Mouse (Mus musculus): ENCODE measurements around the gene D430042O09Rik.

DNA sequence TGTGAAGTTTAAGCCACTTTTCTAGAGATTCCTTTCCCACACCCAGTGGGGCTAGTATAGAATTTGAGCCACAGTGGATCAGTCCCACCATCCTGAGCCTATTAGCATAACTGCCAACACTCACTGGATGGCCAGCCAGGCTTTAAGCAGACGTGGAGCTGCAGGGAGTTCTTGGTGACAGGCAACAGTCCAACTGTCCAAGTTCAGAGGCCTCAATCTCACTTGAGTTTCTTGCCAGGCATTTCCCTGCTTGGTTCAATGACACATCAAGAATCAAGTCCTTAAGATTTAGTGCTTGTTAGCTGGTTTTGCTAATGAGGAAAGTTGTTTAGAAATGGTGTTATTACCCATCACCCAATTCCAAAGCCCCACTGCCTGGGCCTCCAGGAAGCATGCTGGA, 137.9 kb downstream of the D430042O09Rik start:
- TF ChIP-seq GATA1 (IDR thresholded peaks at IDR 0.05; ENCODE audit: borderline replicate concordance, low read length) = no peak
- no peak for TF ChIP-seq FLI1 (IDR thresholded peaks at IDR 0.05; ENCODE audit: low read length)
